Mouse (Mus musculus) G1E (cell line): ENCODE results near the gene Map3k10.

ENCODE experiments used
- CTCF ChIP-seq: IDR thresholded peaks from 2 replicates; pipeline ENCODE4 v1.5.1; 2012; ENCODE audit warnings: low read depth, low read length, inconsistent platforms, mixed read lengths
- GATA1 ChIP-seq: IDR thresholded peaks from 2 replicates; pipeline ENCODE4 v1.6.1; 2012; ENCODE audit warnings: borderline replicate concordance, low read length, inconsistent platforms, mixed read lengths
- POLR2AphosphoS5 ChIP-seq: IDR thresholded peaks from 2 replicates; pipeline ENCODE4 v1.6.1; 2012; ENCODE audit warnings: low read depth, low read length, inconsistent platforms; ENCODE audit not compliant: insufficient replicate concordance
- TAL1 ChIP-seq: conservative IDR thresholded peaks from 2 replicates; pipeline ENCODE4 v1.6.1; 2012; ENCODE audit warnings: low read depth, low read length, inconsistent platforms, mixed read lengths

DNA sequence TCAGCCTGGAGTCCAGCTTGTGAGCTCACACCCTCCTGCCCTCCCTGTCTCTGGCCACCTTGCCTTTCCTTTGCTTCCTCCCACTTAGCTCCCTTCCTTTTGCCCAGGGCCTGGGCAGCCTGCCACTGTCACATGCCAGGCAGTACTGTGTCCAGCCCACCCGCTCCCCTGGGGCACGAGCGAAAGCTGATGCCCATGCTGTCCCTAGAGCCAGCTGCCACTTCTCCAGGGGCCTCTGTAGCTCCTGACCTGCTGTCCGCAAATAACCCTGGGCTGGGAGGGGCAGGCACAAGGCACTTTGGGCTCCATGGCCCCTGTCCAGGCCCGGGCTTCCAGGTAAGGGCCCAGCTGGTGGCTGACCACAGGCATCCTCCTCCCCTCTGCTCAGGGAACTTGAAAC is 66.8 kb downstream of the Map3k10 start:
- TF ChIP-seq CTCF (no peak), POLR2AphosphoS5 (no peak), TAL1 (no peak), GATA1 (no peak)
